Mouse (Mus musculus) MEL (cell line): ENCODE results near the gene Sergef. TPM values are rescaled to one million over a fixed set of nuclear protein-coding genes. Genes with fewer than 3 reads are reported as not detected.

ENCODE experiments used
- DNase-seq: peaks from one replicate; pipeline ENCODE4 v3.0.0; 2011; ENCODE audit warnings: low read depth, low spot score
- H3K27ac ChIP-seq: 2 replicates; pipeline ENCODE4 v1.5.1; 2012; ENCODE audit warnings: low read depth, mild to moderate bottlenecking, control low read depth, low read length, moderate library complexity; ENCODE audit not compliant: control insufficient read depth
- H3K27me3 ChIP-seq, 2 experiments: fragments of 150-350 bp in 1 of 2; sonication (generic) in 1 of 2; 2 replicates each; pipeline ENCODE4 v1.6.1; 2012; ENCODE audit warnings: low read length in 2 of 2, mild to moderate bottlenecking in 2 of 2, improper control_type of control experiment in 1 of 2, moderate library complexity in 1 of 2; ENCODE audit not compliant: insufficient read depth in 2 of 2, control insufficient read depth in 1 of 2
- H3K36me3 ChIP-seq, 2 experiments: 2 replicates each; pipeline ENCODE4 v1.6.1; 2012 to 2014; ENCODE audit warnings: low read length in 2 of 2, improper control_type of control experiment in 1 of 2, inconsistent platforms in 1 of 2, mild to moderate bottlenecking in 1 of 2; ENCODE audit not compliant: insufficient read depth in 2 of 2, control insufficient read depth in 1 of 2
- H3K4me1 ChIP-seq, 2 experiments: fragments of 150-350 bp in 1 of 2; sonication (generic) in 1 of 2; 2 replicates each; pipeline ENCODE4 v1.6.1; 2012; ENCODE audit warnings: low read length in 2 of 2, improper control_type of control experiment in 1 of 2, mild to moderate bottlenecking in 1 of 2; ENCODE audit not compliant: insufficient read depth in 2 of 2, control insufficient read depth in 1 of 2
- H3K4me3 ChIP-seq, 2 experiments: fragments of 150-350 bp in 1 of 2; sonication (generic) in 1 of 2; 2 replicates each; pipeline ENCODE4 v1.5.1; 2012; ENCODE audit warnings: low read depth in 2 of 2, low read length in 2 of 2, mild to moderate bottlenecking in 2 of 2, moderate library complexity in 2 of 2, control low read depth in 1 of 2, improper control_type of control experiment in 1 of 2; ENCODE audit not compliant: control insufficient read depth in 1 of 2, insufficient read depth in 1 of 2
- H3K79me2 ChIP-seq: 2 replicates; pipeline ENCODE4 v1.6.1; 2012; ENCODE audit warnings: mild to moderate bottlenecking, low read length, moderate library complexity; ENCODE audit not compliant: control insufficient read depth, poor library complexity, insufficient read depth
- H3K9ac ChIP-seq: 2 replicates; pipeline ENCODE4 v1.6.1; 2012; ENCODE audit warnings: low read depth, mild to moderate bottlenecking, control low read depth, low read length, moderate library complexity; ENCODE audit not compliant: control insufficient read depth, poor library complexity, severe bottlenecking
- H3K9me3 ChIP-seq: fragments of 150-350 bp; sonication (generic); replicated peaks from 2 replicates; pipeline ENCODE4 v1.6.1; 2012; ENCODE audit warnings: mild to moderate bottlenecking, low read length, improper control_type of control experiment, moderate library complexity; ENCODE audit not compliant: insufficient read depth
- BHLHE40 ChIP-seq: IDR thresholded peaks from 2 replicates; pipeline ENCODE4 v1.6.1; 2012; ENCODE audit warnings: low read depth, mild to moderate bottlenecking, inconsistent platforms, low read length, improper control_type of control experiment, borderline replicate concordance
- CHD2 ChIP-seq: IDR thresholded peaks from 2 replicates; pipeline ENCODE4 v1.6.1; 2011; ENCODE audit warnings: low read length, improper control_type of control experiment
- CTCF ChIP-seq, 3 experiments: IDR thresholded peaks in 2 of 3; conservative IDR thresholded peaks in 1 of 3; 2 replicates each; pipeline ENCODE4 v1.5.1; 2011 to 2012; ENCODE audit warnings: low read length in 3 of 3, low read depth in 2 of 3, mild to moderate bottlenecking in 2 of 3, improper control_type of control experiment in 1 of 3, inconsistent platforms in 1 of 3, mixed read lengths in 1 of 3, moderate library complexity in 1 of 3; ENCODE audit not compliant: control insufficient read depth in 1 of 3, insufficient read depth in 1 of 3, poor library complexity in 1 of 3, severe bottlenecking in 1 of 3
- ELF1 ChIP-seq: IDR thresholded peaks from 2 replicates; pipeline ENCODE4 v1.6.1; 2014; ENCODE audit warnings: low read depth, mild to moderate bottlenecking, inconsistent platforms, low read length, improper control_type of control experiment, moderate library complexity
- GATA1 ChIP-seq: IDR thresholded peaks from 2 replicates; pipeline ENCODE4 v1.6.1; 2011; ENCODE audit warnings: low read depth, low read length, improper control_type of control experiment
- KAT2A ChIP-seq: conservative IDR thresholded peaks from 2 replicates; pipeline ENCODE4 v1.6.1; 2012; ENCODE audit warnings: low read depth, low read length, improper control_type of control experiment, inconsistent platforms
- MAX ChIP-seq: IDR thresholded peaks from 2 replicates; pipeline ENCODE4 v1.6.1; 2011; ENCODE audit warnings: low read length, improper control_type of control experiment
- MYB ChIP-seq: IDR thresholded peaks from 2 replicates; pipeline ENCODE4 v1.6.1; 2011; ENCODE audit warnings: mild to moderate bottlenecking, low read depth, low read length, improper control_type of control experiment
- NELFE ChIP-seq: IDR thresholded peaks from 2 replicates; pipeline ENCODE4 v1.6.1; 2011; ENCODE audit warnings: low read depth, low read length, improper control_type of control experiment
- POLR2A ChIP-seq, 2 experiments: IDR thresholded peaks; 2 replicates each; pipeline ENCODE4 v1.6.1; 2011 to 2012; ENCODE audit warnings: low read length in 2 of 2, mild to moderate bottlenecking in 2 of 2, control low read depth in 1 of 2, improper control_type of control experiment in 1 of 2, low read depth in 1 of 2, moderate library complexity in 1 of 2; ENCODE audit not compliant: control insufficient read depth in 1 of 2, insufficient read depth in 1 of 2, poor library complexity in 1 of 2
- SIN3A ChIP-seq: IDR thresholded peaks from 2 replicates; pipeline ENCODE4 v1.6.1; 2012; ENCODE audit warnings: low read length, improper control_type of control experiment, inconsistent platforms
- SMC3 ChIP-seq: IDR thresholded peaks from 2 replicates; pipeline ENCODE4 v1.6.1; 2011; ENCODE audit warnings: low read depth, low read length, improper control_type of control experiment
- UBTF ChIP-seq: IDR thresholded peaks from 2 replicates; pipeline ENCODE4 v1.6.1; 2012; ENCODE audit warnings: low read depth, mild to moderate bottlenecking, inconsistent platforms, low read length, improper control_type of control experiment, moderate library complexity, borderline replicate concordance; ENCODE audit not compliant: insufficient read depth
- USF2 ChIP-seq, 2 experiments: IDR thresholded peaks; 2 replicates each; pipeline ENCODE4 v1.6.1; 2011 to 2012; ENCODE audit warnings: improper control_type of control experiment in 2 of 2, low read length in 2 of 2, borderline replicate concordance in 1 of 2, inconsistent platforms in 1 of 2, low read depth in 1 of 2, mild to moderate bottlenecking in 1 of 2; ENCODE audit not compliant: insufficient read depth in 1 of 2
- ZMIZ1 ChIP-seq: IDR thresholded peaks from 2 replicates; pipeline ENCODE4 v1.6.1; 2012; ENCODE audit warnings: low read depth, mild to moderate bottlenecking, inconsistent platforms, low read length, improper control_type of control experiment, moderate library complexity
- polyA plus RNA-seq, 2 experiments: library from polyadenylated mRNA; stranded (reverse) in 1 of 2; unstranded in 1 of 2; fragments of >175 nt in 1 of 2; fragments of >200 nt in 1 of 2; gene quantifications; 2 replicates each; pipeline versions ENCODE4 v1.2.1 to v1.2.4; 2012; ENCODE audit warnings: low replicate concordance in 2 of 2, low read depth in 1 of 2; ENCODE audit not compliant: insufficient read length in 2 of 2, insufficient read depth in 1 of 2, missing spikeins in 1 of 2
- total RNA-seq: library from RNA; depleted of rRNA; stranded (reverse); fragments of 300-350 nt; gene quantifications from 2 replicates; pipeline ENCODE4 v1.2.3, GENCODE M21; 2012

Sergef gene
- total and polyA plus RNA-seq, 3 experiments: 7.6 to 11.7 TPM; not detected in 1

DNA sequence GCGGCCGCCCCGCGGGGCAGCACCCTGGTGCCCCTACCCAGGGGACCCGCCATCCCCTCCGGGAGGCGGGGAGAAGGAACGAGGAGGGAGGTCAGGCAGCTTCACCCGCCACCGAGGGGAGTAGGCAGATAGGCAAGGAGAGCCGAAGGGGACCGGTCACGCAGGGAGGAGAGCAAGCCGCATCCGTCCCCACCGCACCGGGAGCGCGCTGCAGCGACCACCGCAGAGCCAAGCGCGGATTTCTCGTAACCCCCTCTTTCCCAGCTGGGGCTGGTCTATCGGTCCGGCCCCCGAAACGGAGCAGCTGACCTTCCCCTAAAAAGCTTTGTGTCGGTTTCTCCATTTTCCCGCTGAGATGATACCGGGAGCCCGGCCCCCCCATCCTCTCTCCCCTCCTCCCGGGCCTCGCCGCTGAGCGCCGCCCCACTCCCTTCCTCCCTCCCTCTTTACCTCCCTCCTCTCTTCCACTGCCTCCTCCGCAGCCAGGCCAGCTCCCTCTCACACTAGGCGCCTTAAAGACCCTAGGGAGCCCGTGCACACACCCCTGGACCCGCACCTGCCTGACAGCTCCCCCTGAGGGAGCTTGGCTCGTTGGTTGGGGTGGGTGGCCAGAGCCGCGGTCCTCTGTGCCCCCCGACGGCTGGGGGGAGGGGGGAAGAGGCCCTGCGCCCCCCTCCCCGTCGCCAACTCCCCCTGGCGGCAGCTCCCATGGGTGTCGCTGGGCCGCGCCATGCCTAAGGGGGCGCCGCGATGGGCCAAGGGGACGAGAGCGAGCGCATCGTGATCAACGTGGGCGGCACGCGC is 242.5 kb downstream of the Sergef start:
- H3K9ac ChIP-seq: no peak overlapping the region
- H3K36me3 ChIP-seq: no peaks in the 10 kb centered on the region
- DNase-seq: no peak
- no peak overlapping the region for H3K27ac ChIP-seq
- H3K4me1 ChIP-seq: no peaks in the 10 kb centered on the region
- H3K9me3 ChIP-seq: no peaks in the 10 kb centered on the region
- H3K4me3 ChIP-seq: no peak overlapping the region
- TF ChIP-seq UBTF (no peak), SIN3A (no peak), USF2 (IDR thresholded peaks at IDR 0.05; ENCODE audit: borderline replicate concordance in 1 of 2, insufficient read depth in 1 of 2, low read depth in 1 of 2, low read length in 2 of 2) (no peak), KAT2A (no peak), POLR2A (IDR thresholded peaks at IDR 0.05; ENCODE audit: control insufficient read depth in 1 of 2, insufficient read depth in 1 of 2, low read depth in 1 of 2, low read length in 2 of 2, poor library complexity in 1 of 2) (no peak), BHLHE40 (no peak), ZMIZ1 (no peak), CTCF (IDR thresholded peaks at IDR 0.05 in 2 of 3, conservative IDR thresholded peaks at IDR 0.05 in 1 of 3; ENCODE audit: control insufficient read depth in 1 of 3, insufficient read depth in 1 of 3, low read depth in 2 of 3, low read length in 3 of 3, poor library complexity in 1 of 3, severe bottlenecking in 1 of 3) (no peak), MYB (no peak), NELFE (no peak), SMC3 (no peak), MAX (no peak)
- H3K27me3 ChIP-seq: no peaks in the 10 kb centered on the region
- H3K79me2 ChIP-seq: no peaks in the 10 kb centered on the region

DNA sequence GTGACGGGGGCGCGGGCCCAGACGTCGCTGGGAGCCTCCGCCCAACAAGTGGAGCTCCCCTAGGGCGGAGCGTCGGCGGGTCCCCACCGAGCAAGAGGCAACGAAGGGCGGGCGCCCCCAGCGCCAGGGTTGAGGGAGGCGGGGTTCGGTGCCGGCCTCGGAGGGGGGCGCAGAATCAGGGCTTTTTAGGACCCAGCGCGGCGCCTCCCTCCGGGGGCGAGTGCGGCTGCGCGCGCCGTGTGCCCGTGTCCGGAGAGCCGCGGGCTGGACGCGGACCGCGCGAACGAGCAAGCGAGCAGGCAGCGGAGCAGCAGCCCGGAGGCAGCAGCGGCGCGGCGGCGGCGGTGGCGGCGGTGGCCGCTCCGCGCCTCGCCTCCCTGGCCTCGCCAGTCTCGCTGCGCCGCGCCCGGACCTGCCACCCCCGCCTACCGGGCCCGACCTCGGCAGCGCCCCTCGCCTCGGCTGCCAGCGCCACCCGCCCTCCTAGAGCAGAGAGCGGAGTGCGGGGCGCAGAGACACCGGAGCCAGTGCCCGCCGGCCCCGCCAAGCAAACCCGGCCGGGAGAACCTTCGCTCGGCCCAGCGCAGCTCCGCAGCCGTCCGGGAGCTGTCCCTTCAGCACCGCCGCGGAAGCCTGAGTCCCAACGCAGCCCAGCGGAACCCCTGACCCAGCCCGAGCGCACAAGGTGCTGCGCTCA is 243.2 kb downstream of the Sergef start, which contains the start of gene Kcnc1:
Kcnc1 (plus strand) TSS at position 267 of the 697 bp plus-strand sequence.
- Histone ChIP-seq H3K4me3 (no peak within 1 kb of the TSS), H3K36me3 (no peaks in the 10 kb centered on the region), H3K4me1 (no peaks in the 10 kb centered on the region), H3K9me3 (no peaks in the 10 kb centered on the region), H3K27ac (no peak within 1 kb of the TSS), H3K79me2 (no peaks in the 10 kb centered on the region), H3K9ac (no peak within 1 kb of the TSS), H3K27me3 (no peaks in the 10 kb centered on the region)
- no peak for DNase-seq
- TF ChIP-seq GATA1 (no peak), CHD2 (no peak), ELF1 (no peak)
